Mouse (Mus musculus) thymus, postnatal 14 days (tissue): ENCODE data around the gene Hbb-y.
"Not testable (repeated sequence)": the region's sequence is repeated elsewhere in the genome, so short reads cannot be mapped to it uniquely, and the experiment has no call there.

Experiments used
- DNase-seq: peaks from one replicate; pipeline ENCODE4 v3.0.0; 2021

Hbb-y gene

DNA sequence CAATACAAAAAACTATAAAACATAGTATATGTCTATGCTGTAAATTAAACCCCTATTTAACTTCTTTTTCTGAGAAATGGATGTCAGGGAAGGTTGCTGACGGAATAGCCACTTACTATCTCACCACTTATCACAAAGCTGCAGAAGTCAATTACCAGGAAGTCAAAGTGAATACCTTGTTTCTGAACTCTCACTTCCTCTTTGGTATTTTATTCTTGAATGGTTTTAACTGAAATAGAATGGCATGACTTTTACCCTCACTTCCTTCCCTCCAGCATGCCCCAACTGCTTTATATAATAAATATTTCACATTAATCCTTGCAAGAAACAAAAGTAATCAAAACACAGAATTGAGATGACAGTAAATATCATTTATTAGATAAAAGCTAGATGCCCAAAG, 40.8 kb downstream of the Hbb-y start:
- DNase-seq: no peak

DNA sequence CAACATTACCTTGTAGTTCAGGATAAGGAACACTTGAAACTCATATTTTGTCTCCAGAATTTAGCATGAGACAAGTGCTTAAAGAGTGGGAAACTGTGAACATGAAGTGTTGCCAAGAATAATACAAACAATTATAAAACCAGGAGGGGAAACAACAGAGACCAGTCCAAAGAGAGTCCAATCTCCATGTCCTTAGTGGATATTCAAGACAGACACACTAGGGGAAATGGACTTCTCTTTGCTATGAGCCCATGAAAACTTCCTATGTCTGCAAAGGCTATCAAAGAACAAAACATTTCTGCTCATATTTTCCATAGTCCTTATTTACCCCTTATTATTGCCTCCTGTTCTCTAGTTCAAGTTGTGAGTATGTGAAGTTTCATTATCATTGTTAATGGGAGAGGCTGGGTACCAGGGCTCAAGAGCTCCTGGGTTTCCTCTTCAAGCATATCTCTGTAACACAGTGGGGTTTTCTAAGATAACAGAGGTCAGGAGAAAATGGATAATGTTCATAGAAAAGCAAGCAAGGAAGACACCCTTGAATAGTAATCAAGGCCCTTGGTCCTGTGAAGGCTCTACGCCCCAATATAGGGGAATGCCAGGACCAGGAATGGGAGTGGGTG, 41.7 kb downstream of the Hbb-y start:
- no peak for DNase-seq

- no peak for DNase-seq
Observed at GRCm38 (mm10) chr7:103810746-103811145, 42.3 kb downstream of the Hbb-y start.

- no peak for DNase-seq
Observed at GRCm38 (mm10) chr7:103810296-103810695, 42.7 kb downstream of the Hbb-y start.

DNA sequence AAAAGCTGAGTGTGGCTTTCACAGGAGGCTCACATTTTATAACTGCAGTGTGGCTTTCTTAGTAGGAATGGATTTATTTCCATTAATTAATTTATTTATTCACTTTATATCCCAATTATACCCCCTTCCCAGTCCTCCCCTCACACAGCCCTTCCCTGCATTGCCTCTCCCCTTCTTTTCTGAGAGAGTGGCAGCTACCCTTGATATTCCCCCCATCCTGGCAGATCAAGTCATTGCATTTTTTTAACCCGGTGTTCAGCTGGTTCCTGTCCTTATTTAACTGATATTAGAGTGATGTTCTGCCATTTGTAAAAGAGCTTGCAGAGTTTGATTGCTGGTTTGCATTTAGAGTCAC, 43.2 kb downstream of the Hbb-y start:
- no peak for DNase-seq

DNA sequence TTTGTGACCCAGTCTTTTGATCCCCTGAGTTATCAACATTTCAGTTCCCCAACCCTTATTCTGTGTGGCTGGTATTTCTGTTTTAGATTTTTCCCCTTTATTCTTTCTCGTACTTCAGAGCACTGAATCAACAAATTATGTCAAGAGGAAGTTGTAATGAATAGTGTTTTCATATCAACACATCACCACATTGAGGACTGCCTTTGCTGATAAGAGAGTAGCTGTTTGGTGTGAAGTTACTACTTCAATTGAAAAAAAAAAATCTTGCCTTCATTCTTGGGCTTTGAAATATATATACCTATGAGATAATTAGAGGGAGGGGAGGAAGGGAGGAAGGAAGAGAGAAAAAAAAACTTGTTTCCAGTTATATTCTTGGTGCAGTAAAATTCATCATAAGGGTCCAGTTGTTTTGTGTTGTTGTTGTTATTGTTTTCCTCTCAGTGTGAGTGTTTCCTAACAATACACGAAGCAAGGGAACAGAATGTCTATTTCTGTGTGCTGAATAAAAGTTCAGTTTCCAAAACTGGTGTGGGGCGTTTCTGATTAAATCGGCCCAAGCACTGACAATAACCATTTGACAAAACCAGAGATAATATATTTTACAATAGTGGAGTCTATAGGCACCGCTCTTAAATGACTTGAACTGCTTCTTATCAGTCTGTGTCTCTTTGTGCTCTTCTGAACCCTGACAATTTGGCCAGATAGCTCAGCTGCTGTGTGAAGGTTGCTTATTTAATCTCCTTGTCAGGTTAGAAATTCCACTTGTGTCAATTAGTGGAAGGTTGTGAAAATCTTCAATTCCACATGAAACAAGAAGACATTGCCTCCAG, 43.8 kb downstream of the Hbb-y start:
- DNase-seq: no peak

DNA sequence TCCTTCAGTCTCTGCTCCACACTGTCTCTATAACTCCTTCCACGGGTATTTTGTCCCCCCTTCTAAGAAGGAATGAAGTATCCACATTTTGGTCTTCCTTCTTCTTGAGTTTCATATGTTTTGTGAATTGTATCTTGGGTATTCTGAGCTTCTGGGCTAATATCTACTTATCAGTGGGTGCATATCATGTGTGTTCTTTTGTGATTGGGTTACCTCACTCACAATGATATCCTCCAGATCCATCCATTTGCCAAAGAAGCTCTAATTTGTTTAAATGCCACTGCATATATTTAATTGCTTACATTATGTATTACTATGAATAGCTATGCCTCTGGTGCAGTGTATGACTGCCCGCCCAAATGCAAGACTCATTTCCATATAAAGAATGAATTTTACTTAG, 44.9 kb downstream of the Hbb-y start:
- not testable (repeated sequence) for DNase-seq

GRCm38 (mm10) chr7:103806856-103807255, 46.2 kb downstream of the Hbb-y start:
- DNase-seq: peak; percentile 15
